Mouse (Mus musculus) right cerebral cortex, adult 18-20 months (tissue): Measurements from ENCODE around the gene Gm8947.

Experiments used
- DNase-seq: peaks from one replicate; pipeline ENCODE4 v3.0.0; 2022; ENCODE audit warnings: mixed read lengths

Gm8947 gene

DNA sequence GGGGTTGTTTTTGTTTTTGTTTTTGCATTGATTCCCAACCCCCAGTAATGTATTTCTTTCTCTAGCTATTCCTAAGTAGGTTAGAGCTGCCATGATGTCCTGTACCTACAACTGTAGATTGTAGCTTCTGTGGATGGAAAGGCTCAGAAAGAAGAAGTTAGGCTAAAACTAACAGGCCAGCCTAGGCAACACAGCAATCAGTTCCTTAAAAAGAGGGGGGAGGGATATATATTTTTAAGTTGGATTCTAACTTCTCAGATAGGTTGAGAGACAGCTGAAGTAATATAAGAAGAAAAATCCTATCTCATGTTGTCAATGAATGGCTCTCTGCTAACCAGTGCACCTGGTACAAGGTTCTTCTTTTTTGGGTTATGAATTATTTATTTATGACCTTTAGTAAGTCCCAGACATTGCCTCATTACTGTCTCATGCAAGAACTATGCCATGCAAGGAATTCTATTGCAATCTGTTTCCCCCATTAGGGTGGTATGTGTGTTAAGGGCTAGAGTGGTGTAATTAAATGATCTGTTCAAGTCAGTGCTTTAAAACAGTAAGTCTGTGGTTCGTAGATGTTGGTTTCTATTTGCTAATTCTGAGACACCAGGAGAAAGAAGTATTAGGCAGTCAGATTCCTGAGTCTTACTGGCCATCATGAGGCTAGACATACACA is 36.3 kb downstream of the Gm8947 start:
- no peak for DNase-seq

DNA sequence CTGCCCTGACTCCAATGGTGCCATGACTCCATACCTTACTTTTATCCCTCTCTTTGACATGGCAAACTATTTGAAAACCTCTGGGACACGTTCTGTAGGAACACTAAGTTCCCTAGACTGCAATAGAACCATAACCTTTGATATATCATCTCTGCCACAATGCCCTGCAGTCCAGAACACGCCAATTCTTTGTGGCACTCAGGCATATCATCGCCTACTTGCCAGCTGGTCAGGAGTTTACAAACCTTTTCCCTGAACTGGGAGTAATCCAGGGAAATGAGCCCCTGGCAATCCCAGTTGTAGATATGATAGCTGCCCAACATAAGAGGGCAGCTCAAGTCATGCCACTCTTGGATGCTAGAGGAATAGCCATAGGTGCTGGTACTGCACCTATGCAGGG is 40.2 kb downstream of the Gm8947 start:
- DNase-seq = no peak

DNA sequence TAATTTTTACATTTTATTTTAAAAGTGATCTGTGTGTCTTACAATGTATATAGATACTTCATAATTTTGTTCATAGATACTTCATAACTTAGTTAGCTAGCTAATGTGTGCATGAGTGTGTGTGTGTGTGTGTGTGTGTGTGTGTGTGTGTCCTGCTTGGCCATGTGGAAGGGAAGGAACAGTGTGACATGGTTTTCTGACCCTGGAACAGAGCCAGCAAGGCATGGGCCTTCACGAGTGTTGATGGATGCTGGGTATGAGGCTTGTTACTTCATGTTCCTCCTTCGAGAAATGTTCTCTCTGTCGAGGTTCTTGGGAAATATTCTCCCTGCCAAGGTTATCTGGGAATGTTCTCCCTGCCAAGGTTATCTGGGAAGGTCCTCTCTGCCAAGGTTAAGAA is 41.6 kb downstream of the Gm8947 start:
- no peak for DNase-seq

DNA sequence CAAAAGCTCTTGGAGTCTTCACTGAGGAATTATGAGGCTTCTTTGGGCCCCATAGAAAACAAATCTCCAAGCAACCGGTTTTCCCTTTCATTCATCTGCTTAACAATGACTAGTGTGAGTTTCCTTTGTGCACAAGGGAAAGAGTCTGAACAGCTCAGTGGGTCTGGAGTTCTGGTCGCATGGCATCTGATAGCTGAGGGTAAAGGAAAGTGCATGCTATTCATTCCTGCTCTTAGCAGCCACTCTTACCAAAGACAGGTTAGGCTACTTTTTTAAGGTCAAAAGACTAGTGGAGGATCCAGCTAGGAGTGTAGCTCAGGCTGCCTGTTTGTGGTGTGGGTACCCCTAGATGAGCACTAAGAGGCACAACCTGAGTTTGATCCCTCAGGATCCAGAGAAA is 43.4 kb downstream of the Gm8947 start:
- DNase-seq = no peak

DNA sequence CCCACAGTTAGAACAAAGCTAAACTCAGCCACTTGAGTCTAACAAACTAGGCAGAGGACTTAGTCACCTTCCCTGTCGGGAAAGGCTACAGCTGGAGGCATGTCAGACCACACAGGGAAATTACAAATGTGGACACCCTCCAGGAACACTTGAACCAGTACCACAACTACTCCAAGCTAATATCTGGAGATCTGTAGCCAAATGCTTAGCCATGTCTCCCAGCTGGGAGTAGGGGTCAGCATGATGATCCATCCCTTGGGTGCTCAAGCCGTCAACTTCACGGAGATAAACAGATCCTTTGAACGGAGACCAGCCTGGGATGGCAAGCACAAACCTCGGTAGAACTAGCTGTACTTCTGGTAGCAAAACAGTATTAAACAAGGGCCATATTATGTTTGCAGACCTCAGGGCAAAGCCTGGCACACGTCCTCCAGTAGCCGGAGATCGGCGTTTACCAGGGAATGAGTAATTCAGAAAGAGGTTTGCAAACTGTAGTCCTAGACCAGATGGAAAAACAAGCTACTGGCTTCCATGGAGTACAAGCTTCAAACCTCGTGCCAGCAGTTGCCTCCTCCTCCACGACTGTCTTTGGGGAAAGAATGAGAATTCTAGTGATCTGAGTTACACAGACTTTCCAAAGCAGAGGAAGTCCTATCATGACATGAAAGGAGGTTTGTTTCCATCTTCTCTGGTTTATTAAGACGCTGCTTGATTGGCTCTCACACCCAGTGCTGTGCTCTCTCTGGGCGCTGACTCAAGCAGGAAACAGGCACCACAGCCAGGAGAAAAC is 44.2 kb downstream of the Gm8947 start:
- peak; percentile 21 for DNase-seq

DNA sequence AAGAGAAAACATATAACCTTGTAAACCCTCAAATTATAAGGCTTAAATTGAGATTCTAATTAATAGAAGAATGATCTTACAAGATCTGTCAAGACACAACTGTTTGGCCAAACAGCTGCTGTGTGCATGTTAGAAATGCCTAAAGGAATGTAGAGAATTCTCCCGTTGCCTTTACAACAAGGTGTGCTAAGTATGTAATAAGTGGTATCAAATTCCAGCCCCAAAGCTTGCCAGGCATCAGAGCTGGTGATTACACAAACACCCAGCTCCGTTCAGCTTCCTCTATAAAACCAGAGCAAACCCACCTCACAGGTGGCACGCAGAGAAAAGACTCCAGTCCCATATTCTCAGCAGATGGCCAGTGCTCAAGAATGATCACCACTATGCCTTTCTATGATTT is 45.6 kb downstream of the Gm8947 start:
- DNase-seq = no peak

DNA sequence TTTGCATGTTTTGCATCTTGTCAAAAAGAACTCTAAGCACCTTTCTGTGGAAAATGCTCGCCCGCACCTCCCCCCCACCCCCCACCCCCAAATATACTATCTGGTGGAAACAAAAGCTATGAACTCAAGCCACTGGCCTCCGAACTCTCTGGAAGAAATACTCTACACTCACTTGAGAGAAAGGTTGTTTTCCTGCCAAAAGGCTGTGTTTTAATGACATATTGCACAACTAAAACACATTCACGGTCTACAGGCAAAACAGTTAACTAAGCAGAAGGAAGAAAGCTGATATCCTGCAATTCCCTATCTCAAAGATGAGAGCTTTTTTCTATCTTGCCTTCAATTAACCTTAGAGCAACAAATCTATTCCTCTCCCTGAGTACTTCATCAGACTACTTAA is 51.2 kb downstream of the Gm8947 start:
- no peak for DNase-seq
